Mouse (Mus musculus) mouse embryonic stem cell (cell line): ENCODE measurements at regions not wholly inside any gene's neighbourhood (a gene's known extent, or its start where the extent isn't known, plus 50 kb on each side); places are given as distances from the start of the nearest gene placed in this dataset.

Experiments used
- in situ Hi-C, 2 experiments: fragments of 300-500 bp; cut with MboI; formaldehyde crosslinking; loops; 1 replicate in 1 of 2; 3 replicates in 1 of 2; pipeline ENCODE4 v1.14.3; 2019 to 2020; ENCODE audit warnings: low sequenced_read_pairs in 2 of 2, low pct_unique_long_range_greater_than_20kb in 1 of 2, mixed read lengths in 1 of 2; ENCODE audit not compliant: unreplicated experiment in 1 of 2

- in situ Hi-C loops, result no loop called here
Observed at GRCm38 (mm10) chr2:159079836-159080235, 285.2 kb downstream of the Dhx35 start.

DNA sequence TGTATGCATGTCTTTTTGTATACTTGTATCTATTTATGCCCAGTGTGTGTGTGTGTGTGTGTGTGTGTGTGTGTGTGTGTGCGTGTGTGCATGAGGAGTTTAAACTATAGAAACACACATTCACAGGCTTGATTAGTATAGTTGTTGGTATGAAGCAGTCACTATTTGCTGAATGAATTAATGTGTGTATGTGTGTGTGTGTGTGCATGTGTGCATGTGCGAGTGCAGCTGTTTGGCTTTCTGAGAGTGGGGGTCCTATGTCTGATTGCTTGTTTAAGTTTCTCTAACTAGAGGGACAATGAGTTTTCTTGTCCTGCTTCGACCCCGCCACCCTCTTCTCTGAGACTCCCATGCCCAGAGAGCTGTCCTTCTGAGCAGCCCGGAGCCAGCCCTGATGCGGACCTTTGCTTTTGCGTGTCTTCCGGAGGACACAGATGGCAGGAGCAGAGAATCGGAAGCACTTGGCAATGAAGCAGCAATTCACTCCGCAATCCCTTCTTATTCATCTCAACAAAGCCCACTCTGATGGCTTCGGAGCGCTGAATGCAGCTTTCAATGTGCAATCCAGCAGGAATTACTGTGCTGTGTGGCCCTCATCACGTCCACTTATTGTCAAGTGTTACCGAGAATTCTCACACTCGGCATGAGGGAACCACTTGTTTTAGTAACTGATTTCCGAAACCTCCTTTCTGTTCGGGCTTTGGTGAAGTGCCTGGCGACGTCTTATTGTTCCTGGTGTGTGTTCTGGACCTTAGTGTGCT, 286.4 kb downstream of the Dhx35 start:
- in situ Hi-C loops, result no loop called here

DNA sequence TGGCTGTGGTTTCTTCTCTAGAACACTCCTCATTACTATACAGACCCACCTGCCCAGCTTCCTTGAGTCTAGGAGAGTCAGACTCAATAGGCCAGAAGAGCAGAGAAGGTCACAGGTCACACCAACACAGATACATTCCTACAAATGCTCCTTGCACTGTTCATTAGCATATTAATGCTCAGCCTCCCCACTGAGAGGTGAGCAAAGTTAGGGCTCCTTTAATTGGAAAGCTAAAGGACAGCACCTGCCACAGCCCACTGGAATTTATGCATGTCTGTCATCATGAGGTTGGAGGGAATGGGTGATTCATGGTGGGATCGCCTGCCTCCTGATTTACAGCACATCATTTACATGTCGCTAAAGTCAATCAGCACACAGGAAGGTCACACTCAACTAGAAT, 292.2 kb downstream of the Dhx35 start:
- in situ Hi-C loops, result no loop called here

GRCm38 (mm10) chr2:159088196-159088595, 293.6 kb downstream of the Dhx35 start:
- in situ Hi-C loops, result no loop called here

DNA sequence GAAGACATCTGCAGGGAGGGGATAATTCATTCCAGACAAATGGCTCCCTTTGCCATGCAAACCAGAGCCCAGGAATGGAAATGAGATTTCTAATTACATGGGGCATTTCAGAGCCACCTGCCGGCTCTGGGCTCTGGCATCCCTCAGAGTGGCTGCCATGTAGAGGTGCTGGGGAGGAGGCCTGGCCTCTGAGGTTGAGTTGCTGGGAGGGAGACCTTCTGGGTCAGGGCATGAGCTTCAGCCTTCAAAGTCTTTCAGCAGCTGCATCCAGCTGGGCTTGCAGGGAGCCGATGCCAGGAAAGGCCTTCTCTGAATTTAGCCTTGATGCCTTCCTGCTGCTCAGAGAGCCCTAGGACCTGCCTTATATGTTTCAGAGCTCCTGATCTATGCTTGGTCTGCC, 302.1 kb downstream of the Dhx35 start:
- in situ Hi-C loops, result no loop called here

DNA sequence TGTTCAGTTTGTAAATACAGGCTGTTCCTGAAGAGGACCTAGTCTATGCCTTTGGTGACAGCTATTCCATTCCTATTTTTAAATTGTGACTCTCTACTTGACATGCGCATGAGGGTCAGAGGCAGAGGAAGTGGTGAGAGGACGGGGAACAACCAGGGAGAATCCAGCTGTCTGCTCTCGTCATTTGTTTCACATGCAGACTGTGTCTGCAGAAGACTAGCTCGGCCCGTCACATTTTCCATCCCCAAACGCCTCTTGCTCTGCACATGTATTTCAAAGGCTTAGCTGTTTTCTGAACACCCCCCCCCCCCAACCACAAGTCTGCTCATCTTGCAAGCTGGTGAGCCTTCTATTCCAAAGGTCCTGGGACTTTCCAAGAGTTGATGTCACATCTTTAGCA, 339.4 kb downstream of the Dhx35 start:
- in situ Hi-C loops, result no loop called here

GRCm38 (mm10) chr2:159138603-159139002, 344.0 kb downstream of the Dhx35 start:
- in situ Hi-C loops, result no loop called here

- in situ Hi-C loops, result no loop called here
Observed at GRCm38 (mm10) chr2:159145980-159146379, 351.4 kb downstream of the Dhx35 start.

GRCm38 (mm10) chr2:159163985-159164384, 369.4 kb downstream of the Dhx35 start:
- in situ Hi-C loops, result loop anchor here in 1 of 2 experiments (10.0 kb wide), 1 partner anchor 109 kb away; no protein-coding TSS in a partner anchor

DNA sequence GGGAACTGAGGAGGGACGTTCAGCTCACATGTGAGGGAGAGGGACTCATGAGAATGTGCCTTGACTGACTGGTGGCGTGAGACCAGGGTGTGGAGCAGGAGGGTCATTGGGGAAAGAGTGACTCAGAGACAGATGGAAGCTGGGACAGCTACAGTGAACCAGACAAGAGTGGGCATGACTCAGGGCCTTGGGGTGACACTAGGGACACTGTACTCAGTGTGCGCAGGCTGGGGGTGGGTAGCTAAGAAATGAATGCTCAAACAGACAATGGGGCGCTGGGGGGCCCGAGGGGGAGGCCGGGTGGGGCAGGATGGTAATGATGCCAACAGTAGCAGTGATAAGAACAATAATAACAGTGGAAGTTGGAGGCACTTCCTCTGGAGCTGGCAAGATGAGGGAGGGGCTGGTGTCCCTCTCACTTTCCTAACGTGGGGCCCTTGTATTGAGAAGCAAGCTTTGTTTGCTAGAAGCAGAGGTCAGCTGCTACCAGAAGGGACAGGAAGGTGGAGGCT, 374.0 kb downstream of the Dhx35 start:
- in situ Hi-C loops, result loop anchor here in 1 of 2 experiments (10.0 kb wide), 1 partner anchor 114 kb away; no protein-coding TSS in a partner anchor

DNA sequence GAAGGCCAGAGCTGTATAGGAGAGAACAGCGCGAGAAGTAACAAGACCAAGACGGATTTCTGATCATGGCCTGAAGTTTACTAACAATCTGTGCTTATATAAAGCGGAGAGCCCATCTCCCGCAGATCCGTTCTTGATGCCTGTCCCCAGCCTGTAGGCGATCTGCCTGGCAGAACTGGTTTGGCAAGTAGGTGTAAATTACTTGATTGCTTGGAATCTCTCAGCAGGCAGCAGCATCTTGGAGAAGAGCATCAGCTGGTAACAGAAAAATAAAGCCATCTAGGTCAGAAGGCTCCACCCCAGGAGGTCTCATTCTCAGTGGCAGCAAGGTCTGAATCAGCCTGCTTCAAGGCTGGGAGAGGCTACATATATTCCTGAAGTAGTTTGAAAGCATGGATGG, 401.5 kb downstream of the Dhx35 start:
- in situ Hi-C loops, result no loop called here

DNA sequence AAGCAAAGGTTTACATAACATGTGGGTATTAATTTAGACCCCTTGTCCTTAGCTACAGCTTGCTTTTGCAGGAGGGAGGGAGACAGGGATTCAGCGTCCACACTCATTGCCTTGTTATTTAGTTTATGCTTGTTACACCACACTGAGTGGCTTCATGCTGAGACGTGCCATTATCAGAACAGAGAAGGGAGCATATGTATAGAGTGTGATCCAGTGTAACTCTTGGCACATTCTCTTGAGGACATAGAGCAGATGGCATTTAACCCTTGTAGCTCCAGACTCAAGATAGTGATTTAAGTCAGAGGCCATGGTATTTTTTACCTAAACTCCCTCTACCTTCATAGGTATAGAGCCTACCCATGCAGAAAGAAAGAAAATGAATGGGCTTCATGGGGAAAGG, 437.7 kb downstream of the Dhx35 start:
- in situ Hi-C loops, result no loop called here

DNA sequence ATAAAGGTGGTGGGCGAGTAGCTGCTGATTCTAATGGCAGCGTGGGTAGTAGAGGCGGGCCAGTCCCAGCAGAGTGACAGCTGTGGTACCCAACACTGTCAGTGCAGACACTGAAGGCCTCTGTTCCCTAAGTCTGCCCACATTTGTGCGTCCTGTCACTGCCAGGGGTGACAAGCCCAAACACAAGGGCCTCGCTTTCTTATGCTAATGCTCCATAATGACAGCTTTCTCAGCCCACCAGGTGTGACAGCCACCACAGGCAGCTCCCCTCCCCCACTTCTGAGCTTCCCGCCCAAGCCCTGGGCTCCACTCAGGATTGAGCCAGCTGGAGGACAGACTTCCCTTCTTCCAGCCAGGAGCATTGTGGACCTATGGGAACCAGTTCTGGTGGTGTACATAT, 440.4 kb downstream of the Dhx35 start:
- in situ Hi-C loops, result no loop called here

DNA sequence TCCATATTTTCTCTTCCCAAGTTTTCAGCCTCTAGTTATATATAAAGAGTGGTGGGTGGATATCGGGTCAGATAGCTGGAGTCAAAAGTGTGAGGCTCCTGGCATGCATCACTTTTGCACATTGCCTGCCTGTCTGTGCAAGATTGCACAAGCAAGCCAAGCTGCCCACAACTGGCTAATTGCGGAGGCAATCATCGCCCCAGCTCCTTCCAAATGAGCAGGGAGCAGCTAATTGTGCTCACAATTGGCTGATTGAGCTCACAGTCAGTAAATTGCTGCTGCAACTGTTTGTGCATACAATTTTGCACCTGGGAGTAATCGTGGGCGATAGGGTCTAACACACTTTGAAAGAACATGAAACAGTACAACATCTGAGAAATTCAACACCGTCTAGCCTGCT, 455.5 kb downstream of the Dhx35 start:
- in situ Hi-C loops, result no loop called here

DNA sequence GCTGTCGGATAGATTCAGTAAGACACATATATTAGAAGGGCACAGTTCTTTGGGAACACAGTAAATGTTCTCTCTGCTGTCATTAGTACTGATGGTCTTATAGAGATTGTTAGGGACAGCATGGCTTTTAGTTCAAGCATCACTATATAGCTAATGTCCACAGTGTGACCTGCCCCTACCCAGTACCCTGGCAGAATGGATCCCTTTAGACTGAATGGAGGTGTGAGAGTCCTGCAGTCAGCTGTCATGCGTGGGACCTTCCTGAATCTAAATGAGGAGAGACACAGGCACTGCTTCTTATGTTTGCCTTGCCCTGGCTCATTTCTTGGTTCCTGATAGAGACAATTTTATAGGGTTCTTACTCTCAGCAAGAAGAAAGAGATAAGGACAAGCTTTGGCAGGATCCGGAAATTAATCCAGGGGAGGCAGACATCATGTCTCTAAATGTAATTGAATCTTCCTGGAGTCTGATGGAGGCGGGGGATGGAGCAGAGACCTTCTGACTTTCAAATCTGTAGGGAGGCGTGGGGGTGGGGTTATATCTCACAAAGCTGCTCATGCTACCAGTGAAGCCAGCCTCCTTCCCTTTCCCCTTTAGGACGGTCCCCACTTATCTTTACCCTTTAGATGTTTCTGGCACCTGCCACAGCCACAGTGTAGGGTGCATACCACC, 456.5 kb downstream of the Dhx35 start:
- in situ Hi-C loops, result no loop called here

- in situ Hi-C loops, result no loop called here
Observed at GRCm38 (mm10) chr2:159270221-159271080, 475.8 kb downstream of the Dhx35 start.

DNA sequence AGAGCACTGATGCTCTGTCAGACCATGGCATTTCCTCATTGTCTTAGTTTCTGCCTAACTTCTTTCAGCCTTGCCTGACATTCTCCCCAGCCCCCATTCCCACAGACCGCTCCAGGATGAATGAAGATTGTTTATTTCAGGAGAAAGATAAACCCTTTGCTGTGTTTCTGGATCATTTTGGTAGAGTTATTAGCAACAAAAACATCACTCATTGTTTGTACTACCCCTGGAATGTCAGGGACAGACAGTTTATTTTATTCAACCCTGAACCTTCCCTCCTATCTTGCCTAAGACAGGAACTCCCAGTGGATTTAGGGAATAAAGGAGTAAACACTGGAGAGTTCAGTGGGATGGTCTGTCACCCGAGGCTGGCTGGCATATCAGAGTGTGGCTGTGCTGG, 484.3 kb downstream of the Dhx35 start:
- in situ Hi-C loops, result no loop called here

DNA sequence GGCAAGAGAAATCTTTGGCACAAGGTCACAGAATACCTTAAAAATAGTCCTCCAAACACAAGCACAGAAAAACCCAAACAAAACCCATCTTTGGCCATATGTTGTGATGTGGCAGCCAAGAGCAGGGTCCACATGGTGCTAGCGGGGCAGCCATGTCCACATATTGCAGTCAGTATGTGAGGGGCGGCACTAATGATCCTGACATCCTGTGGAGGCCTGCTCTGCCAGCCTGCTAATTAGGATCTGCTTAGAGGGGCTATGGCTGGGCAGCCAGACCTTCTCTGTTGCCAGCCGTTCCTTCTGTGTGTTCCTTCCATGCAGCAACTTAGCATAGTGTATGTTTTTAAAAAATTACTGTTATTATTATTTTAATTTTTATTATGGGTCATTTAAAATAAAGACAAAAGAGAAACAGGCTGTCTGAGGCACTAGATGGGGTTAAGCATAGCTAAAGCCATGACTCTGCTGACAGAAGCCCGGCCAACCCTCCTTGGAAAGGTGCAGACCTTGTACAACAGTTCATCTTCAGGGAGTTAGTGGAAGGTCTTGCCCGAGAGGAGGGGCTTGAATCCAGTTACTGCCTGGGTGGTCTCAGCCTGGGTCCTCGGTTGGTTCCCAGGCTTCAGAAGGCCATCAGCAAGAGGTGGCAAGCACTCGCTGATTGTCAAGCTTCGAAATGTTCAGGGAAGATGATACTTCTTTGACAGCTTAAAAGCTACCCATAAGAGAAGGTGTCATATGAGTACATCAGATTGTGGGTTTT, 487.1 kb downstream of the Dhx35 start:
- in situ Hi-C loops, result no loop called here
